Mouse (Mus musculus): ENCODE results near the gene Hsh2d.

Hsh2d gene

DNA sequence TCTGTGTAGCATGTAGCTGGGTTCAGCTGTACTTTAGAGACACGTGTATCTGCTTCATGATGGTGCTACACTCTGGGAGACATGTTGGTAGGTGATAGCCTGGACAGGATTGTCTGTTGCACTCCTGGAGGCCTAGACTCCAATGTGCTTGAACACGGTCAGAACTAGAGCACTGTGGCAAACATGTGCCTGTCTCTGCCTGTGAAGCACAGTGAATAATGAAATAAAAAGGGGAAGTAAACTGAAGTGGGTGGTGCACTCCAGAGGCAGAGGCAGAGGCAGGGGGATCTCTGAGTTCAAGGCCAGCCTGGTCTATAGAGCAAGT, 739 bp downstream of the Hsh2d start:
- no peak for DNase-seq (ENCODE audit: low read depth)

DNA sequence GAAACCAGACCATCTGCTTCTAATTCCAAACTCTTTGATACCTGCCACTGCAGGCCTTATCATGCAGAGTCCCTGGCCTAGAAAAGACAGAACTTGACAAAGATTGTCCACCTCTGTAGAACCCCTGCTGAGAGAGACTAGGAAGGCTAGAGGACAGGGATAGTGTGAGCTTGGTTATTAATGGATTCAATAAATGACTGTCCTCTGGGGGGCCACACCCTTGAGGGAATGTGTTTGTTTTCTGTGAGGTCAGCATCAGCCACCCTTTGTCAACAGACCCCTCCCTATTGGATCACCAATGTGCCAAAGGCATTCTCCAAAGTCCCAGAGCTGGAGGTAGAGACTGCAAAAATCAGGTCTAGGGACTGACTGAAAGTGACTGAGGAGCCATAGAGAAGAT, 2.6 kb downstream of the Hsh2d start:
- DNase-seq (ENCODE audit: low read depth): no peak

DNA sequence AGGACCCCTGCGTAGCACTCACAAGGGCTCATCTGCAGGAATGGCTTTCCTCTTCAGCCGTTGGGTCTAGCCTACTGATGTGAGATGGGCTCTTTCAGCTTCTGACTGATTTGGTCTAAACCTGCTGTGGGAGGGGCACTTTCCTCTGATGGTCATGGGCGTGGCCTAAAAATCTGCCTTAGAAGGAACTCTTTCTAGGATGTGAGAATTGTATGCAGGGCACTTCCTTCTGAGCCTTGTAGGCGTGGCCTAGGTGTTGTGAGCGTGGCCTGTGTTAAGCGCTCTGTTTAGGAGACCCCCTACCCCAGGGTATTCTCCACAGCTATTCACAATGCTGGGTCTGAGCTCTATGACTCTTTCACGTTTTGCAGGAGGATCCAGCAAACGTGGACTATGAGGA, 8.6 kb downstream of the Hsh2d start:
- DNase-seq (ENCODE audit: low read depth): no peak

DNA sequence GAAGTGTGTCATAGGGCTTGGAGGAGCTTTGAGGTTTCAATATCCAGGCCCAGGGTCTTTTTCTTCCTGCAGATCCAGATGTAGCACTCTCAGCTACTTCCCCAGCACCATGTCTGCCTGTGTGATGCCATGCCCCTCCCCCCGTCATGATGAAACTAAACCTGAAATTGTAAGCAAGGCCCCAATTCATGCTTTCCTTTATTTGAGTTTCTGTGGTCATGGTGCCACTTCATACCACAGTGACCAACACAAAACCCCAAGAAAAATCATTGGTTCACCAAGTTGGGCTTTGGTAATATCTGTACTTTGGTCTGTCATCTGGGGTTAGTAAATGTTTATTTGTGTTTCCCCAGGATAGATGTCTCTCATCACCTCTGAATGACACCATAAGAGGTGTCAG, 19.1 kb downstream of the Hsh2d start:
- DNase-seq (ENCODE audit: low read depth): no peak

DNA sequence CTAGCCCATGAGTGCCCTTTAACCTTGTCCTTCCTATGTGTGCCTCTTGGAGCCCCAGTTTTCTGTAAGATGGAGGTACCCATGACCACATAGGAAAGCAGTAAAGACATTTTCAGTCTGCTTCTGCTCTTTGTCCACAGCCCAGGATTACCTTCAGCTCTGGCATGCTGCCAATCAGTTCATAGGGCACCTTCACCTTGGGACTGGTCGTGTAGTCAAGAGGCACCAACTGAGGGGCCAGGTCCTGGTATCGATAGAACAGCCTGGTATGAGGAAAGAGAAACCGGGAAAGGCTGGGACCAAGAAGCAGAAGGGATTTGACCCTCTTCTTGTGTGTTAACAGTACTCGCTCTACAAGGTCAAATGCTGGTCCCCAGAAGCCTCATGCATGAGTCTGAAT, 20.8 kb downstream of the Hsh2d start:
- no peak for DNase-seq (ENCODE audit: low read depth)

DNA sequence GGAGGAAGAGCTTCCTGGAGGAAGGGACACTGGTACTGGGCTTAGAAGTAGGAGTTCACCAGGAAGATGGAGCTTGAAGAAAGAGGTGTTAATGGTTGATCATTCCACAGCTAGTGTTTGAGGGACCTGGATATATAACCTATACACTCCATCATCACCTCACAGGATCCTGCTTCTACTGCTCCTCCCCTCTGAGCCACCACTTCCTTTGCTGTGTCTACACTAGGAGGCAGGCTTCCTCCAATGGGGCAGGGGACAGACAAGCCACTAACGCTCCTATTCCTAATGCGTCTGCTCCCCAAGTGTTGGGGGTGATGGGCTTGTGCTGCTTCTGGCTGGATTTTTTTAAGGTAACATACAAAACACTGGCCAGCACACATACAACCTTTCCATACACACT, 21.3 kb downstream of the Hsh2d start:
- no peak for DNase-seq (ENCODE audit: low read depth)

DNA sequence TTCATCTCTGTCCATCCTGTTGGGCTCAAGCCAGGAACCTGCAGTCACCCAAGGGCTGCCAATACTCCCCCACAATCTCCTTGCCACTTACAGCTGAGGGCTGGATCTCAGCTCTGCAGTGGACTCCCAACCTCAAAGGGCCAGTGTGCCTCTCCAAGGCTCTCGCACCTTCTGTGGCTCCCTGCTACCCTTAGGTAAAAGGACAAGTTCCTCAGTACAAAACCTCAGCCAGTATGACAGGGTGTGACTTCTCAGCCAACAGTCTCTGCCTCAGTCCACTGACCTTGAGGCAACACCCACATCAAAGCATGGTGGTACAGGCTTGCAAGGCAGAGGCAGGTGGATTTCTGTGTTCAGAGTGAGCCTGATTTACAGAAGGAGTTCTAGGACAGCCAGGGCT, 22.4 kb downstream of the Hsh2d start:
- no peak for DNase-seq (ENCODE audit: low read depth)

DNA sequence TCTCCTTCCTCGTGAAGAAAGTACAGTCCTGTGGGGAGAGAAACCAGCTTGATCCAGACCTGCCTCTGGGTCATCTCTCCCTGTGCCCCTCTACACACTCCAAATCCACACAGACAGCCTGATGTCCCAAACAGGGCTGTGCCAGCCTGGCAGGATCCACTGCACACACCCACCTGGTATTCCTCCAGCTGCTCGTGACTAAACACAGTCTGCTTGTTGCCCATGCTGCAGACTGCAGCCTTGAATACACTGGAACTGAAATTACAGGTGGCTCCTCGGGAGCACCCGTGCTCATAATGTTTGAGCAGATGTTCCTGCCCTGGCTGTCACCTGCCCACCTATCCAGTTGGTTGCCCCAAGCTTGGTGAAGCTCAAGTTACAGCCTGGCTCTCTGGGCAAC, 23.3 kb downstream of the Hsh2d start, which contains the start of gene Cib3:
Gene Cib3 (minus strand): TSS at position 87 of the 400 bp plus-strand sequence.
- DNase-seq (ENCODE audit: low read depth): no peak

DNA sequence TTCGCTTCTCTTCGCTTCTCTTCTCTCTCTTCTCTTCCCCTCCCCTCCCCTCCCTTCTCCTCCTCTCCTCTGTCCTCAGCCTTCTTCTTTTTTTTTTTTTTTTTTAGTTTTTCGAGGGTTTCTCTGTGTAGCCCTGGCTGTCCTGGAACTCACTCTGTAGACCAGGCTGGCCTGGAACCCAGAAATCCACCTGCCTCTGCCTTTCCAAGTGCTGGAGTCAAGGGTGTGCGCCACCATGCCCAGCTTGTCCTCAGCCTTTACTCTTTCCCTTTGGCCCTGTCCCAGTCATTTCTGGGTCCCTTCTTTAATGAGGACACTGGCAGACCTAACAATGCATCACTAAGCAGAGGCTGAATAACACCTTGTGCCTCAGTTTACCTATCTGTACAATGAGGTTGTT, 24.1 kb downstream of the Hsh2d start, which contains the start of gene Gm11034:
Gene Gm11034 (minus strand): TSS at position 101 of the 400 bp plus-strand sequence.
- DNase-seq (ENCODE audit: low read depth): no peak

DNA sequence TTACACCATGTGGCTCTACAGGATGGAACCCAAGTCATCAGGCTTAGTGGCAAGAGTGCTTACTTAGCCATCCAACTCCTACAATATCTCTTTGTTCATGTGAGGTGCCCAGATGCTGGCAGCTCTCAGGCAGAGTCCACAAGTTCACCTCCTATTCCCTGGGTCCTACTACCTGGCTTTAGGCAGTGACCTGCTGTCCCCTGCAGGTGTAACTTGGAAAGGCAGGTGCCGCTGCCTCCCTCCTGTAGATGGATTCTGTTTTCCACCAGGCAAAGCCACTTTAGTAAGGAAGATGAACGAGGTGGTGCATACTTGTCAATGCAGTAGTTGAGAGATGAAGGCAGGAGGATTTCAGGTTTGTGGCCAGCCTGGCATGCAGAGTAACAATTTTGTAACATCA, 25.6 kb downstream of the Hsh2d start:
- no peak for DNase-seq (ENCODE audit: low read depth)

DNA sequence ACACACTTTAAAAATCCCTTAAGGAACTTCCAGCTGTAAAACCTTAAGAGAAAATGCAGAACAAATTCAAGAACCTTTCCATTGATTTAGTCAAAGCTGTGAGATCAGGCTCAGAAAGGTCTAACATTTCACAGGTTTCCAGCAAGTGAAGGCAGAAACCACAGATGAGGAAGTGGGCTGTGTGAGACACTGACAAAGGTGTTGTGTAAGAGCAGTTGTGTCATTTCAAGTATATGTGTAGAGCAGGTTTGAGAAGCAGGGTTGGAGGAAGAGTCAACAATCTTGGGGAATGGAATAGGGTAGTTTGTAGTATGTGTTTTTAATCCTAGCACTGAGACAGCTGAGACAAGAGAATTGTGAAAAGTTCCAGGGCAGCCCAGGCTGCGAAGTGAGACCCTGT, 26.4 kb downstream of the Hsh2d start:
- DNase-seq (ENCODE audit: low read depth): no peak

DNA sequence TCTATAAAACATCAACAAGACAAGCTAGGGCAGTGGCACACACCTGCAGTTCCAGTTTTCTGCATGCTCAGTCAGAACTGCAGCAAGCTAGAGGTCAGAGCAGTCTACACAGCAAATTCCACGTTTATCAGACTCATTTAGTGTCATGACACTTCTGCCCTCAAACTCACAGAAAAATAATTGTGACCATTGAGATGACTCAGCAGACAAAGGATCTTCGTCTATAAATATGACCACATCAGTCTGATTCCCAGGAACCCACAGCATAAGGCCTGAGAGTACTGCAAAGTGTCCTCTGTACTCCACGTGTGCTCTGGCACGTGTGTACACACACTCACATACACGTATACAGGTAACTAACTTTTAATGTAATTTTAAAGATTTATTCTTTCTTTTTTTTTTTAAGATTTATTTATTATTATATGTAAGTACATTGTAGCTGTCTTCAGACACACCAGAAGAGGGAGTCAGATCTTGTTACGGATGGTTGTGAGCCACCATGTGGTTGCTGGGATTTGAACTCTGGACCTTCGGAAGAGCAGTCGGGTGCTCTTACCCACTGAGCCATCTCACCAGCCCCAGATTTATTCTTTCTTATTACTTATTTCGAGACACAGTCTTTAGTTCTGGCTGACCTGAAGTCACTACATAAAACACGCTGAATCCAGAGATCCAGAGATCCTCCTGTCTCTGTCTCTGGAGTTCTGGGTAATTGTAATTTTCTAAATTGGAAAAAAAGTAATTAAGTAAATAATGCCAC, 29.5 kb downstream of the Hsh2d start:
- DNase-seq (ENCODE audit: low read depth): no peak

DNA sequence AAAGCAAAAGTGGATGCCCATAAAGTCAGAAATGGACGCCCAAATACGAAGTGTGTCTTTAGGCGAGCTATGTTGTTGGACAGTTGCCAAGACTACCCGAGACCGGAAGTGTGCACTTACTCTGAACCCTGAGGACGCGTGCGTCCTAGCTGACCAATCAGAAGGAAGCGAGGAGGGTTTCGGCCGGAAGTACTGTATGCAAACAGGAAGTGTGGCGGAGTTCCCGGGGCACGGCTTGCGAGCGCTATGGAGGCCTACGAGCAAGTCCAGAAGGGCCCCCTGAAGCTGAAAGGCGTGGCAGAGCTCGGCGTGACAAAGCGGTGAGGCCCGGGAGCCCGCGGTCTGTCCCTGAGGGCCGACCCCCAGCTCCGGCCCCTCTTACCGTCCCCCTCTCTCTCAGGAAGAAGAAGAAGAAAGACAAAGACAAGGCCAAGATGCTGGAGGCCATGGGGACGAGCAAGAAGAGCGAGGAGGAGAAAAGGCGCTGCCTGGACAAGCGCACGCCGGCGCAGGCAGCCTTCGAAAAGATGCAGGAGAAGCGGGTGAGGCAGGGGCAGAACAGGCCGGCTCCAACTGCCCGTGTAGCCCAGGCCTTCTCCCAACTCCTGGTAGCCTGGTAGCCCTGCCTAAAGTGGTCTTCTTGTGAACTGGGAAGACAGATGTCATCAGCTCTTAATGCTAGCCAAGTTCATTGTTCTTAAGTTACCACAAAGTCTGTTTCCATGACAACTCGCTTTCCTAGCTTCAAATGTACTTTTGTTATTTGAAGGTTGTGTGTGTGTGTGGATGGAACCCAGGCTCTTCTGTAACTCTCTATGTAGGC, 30.3 kb downstream of the Hsh2d start, which contains the start of gene Fam32a:
Gene Fam32a (plus strand): TSS at position 190 of the 823 bp plus-strand sequence.
- peak; percentile 95 for DNase-seq (ENCODE audit: low read depth)

DNA sequence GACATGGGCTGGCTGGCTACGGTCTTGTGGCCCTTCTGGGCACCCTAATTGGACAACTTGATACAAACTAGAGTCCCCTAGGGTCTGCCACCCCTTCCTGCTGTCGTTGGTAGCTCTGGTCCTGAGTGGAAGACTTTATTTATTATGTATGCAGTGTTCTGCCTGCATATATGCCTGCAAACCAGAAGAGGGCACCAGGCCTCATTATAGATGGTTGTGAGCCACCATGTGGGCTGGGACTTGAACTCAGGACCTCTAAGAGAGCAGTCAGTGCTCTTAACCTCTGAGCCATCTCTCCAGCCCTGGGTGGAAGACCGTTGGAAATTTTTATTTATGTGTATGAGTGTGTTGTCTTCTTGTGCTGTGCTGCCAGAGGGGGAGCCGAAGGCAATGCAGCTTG, 31.3 kb downstream of the Hsh2d start:
- DNase-seq (ENCODE audit: low read depth): no peak

DNA sequence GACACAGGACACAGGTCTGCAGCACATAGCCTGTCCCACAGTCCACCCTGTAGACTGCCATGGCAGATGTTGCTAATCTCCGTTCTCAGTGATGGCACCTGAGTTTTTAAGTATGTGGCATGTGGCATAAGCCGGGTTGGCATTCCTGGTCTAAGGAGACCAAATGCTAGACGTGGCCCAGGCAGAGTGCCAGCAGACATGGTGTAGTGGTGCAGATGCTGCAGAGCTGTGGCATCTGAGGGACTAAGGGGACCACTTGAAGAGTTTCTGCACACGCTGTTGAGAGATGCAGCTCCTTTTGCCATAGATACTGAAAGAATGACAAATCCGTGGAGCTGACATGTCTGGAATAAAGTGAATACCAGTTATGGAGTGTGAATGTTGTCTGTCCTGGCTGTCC, 33.2 kb downstream of the Hsh2d start:
- no peak for DNase-seq (ENCODE audit: low read depth)

DNA sequence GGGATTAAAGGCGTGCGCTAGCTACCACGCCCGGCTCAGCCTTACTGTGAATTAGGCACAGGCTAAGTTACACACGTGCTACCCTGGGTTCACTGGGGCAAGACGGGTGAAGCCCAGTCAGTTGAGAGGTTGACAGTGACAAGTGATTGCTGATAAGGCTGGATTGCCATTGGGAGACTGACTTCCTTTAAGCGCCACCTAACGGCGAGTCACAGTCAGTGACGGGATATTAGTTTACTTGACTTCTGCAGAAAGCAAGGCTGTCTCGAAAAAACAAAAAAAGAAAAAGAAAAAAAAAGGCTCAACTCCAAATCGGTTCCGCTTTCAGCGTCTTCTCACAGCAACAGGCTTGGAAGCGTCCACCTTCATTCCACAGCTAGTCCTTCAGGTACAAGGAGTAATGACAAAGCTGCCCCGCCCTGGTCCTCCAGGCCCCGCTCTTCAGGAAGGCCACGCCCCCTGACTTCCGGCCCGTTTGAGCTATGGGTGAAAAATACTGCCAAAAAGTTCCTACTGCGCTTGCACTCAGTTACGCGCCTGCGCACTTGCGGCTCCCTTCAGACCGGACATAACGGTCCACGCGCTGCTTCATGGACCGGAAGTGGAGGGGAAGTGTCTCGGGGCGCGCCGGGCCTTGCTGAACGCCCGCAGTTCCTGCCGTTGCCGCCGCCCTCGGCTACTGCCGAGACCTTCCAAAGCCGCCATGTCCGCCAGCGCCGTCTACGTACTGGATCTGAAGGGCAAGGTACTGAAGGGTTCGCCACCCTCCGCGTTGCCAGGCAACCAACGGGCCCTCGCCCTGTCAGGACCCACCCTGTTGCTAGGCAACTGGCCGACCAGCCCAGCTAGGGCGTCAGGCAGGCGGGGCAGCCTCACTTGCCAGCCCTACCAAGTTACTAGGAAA, 50.3 kb downstream of the Hsh2d start, which contains the start of gene Ap1m1:
Gene Ap1m1 (plus strand): TSS at position 520 of the 904 bp plus-strand sequence.
- DNase-seq (ENCODE audit: low read depth): peak; percentile 99

DNA sequence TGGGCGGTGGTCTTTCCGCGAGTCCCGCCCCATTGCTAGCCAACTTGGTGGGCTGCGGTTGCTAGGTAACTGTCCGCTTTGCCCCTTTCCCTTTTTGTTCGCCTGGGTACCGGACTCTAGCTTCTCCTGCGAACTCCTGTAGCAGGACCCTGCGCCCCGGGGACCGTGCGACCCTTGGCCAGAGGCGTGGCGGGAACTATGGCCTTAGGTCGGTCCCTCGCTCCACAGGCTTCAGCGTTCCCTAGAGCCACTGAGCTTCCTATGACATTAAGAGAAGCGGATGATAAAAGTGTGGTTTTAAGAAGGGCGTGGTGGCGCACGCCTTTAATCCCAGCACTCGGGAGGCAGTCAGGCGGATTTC, 50.9 kb downstream of the Hsh2d start:
- no peak for DNase-seq (ENCODE audit: low read depth)

DNA sequence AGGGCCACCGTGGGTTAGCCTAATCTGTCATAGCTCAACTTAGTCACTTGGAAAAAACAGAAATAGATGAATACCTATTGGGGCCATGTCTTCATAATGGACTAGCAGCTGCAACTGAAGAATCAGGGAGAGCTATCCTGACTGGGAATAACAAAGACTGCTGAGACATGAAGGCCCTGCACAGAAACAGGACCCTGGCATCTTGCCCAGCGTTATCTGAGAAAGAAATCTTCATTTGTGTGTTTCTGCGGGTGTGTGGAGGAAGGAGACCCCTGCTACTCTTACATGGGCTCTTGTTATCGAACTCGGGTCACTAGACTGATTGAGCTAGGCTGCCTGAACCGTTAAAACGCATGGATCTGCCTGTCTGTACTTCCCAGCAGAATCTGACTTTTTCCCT, 51.5 kb downstream of the Hsh2d start:
- DNase-seq (ENCODE audit: low read depth): no peak

DNA sequence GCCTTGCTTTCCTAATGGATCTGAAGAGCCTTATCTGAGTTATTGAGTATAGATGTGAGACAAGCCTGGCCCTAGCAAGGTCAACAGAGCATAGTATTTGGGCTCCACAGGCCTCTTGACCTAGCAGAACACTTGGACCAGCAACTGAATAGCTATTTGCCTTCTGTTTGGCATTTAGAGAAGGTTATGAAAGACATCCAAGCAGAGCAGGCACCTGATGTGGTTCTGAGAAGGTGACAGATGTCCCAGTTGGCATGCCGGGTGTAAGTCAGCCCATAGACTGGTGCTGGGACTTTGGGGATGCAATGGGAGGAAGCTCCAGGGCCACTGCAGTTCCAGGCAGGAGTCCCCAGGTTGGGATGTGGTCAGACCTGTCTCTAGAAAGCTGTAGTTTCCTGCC, 52.8 kb downstream of the Hsh2d start:
- DNase-seq (ENCODE audit: low read depth): no peak

DNA sequence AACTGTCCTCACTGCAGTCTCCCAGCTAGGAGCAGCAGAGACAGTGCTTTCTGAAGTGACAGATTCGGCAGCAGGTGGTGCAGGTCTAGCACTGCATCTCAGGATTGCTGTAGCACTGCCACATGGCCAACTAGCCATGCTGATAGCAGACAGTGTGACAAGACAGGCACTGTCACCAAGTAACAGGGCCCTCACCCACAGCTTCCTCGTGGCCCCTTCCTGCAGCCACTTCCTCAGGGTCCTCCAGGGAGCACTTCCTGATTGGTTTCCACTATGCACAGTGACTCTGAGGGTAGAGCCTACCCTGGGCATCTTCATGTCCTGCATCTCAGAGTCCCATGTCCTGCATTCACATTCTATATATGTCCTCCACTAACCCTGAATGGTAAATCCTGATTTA, 55.2 kb downstream of the Hsh2d start:
- DNase-seq (ENCODE audit: low read depth): no peak
